Mouse (Mus musculus): ENCODE results near the gene Itgb4. TPM values are rescaled to one million over a fixed set of nuclear protein-coding genes. Genes with fewer than 3 reads are reported as not detected.
"Not testable (repeated sequence)": the region's sequence is repeated elsewhere in the genome, so short reads cannot be mapped to it uniquely, and the experiment has no call there.

Gene Itgb4
- polyA plus RNA-seq, 1 experiment from 2014 or later, result 1.5 TPM

- Histone ChIP-seq H3K27ac (replicated peaks) (no peak overlapping the region), H3K4me3 (no peak overlapping the region), H3K27me3 (replicated peaks; ENCODE audit: low read depth, poor library complexity, severe bottlenecking) (no peaks in the 10 kb centered on the region), H3K9me3 (no peaks in the 10 kb centered on the region), H3K36me3 (replicated peaks) (peaks cover 19% of the 10 kb centered on the region), H3K4me1 (peaks cover 23% of the 10 kb centered on the region)
- DNase-seq (ENCODE audit: low spot score), result peak; percentile 48
- WGBS, result 23% methylated on average over 6 of the region's 6 CpGs
Observed at GRCm38 (mm10) chr11:116018106-116018505, 43.6 kb downstream of the Itgb4 start.

DNA sequence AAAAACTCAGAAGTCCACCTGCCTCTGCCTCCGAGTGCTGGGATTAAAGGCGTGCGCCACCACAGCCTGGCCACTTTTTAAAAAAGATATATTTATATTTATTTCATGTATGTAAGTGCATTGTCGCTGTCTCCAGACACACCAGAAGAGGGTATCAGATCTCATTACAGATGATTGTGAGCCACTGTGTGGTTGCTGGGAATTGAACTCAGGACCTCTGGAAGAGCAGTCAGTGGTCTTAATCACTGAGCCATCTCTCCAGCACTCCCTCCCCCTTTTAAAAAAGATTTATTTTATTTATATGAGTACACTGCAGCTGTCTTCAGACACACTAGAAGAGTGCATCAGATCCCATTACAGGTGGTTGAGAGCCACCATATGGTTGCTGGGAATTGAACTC is 44.4 kb downstream of the Itgb4 start:
- not testable (repeated sequence) for H3K9me3 ChIP-seq; DNase-seq (ENCODE audit: low spot score); H3K27ac ChIP-seq (replicated peaks); H3K4me3 ChIP-seq; H3K27me3 ChIP-seq (replicated peaks; ENCODE audit: low read depth, poor library complexity, severe bottlenecking)
- Histone ChIP-seq H3K4me1 (peaks cover 22% of the 10 kb centered on the region), H3K36me3 (replicated peaks) (peaks cover 26% of the 10 kb centered on the region)
- WGBS, result 93% methylated on average over 4 of the region's 4 CpGs

- Histone ChIP-seq H3K4me3 (no peak overlapping the region), H3K9me3 (no peaks in the 10 kb centered on the region), H3K27me3 (replicated peaks; ENCODE audit: low read depth, poor library complexity, severe bottlenecking) (no peaks in the 10 kb centered on the region), H3K27ac (replicated peaks) (no peak overlapping the region), H3K36me3 (replicated peaks) (peaks cover 26% of the 10 kb centered on the region), H3K4me1 (peaks cover 22% of the 10 kb centered on the region)
- 67% methylated on average over 1 of the region's 1 CpGs for WGBS
- no peak for DNase-seq (ENCODE audit: low spot score)
Observed at GRCm38 (mm10) chr11:116019360-116019791, 44.9 kb downstream of the Itgb4 start.

- no peak overlapping the region for H3K4me3 ChIP-seq
- no peak overlapping the region for H3K27ac ChIP-seq (replicated peaks)
- WGBS, result 81% methylated on average over 2 of the region's 2 CpGs
- H3K36me3 ChIP-seq (replicated peaks), result peaks cover 26% of the 10 kb centered on the region
- peaks cover 16% of the 10 kb centered on the region for H3K4me1 ChIP-seq
- DNase-seq (ENCODE audit: low spot score), result peak; percentile 44
- H3K9me3 ChIP-seq, result no peaks in the 10 kb centered on the region
- no peaks in the 10 kb centered on the region for H3K27me3 ChIP-seq (replicated peaks; ENCODE audit: low read depth, poor library complexity, severe bottlenecking)
Observed at GRCm38 (mm10) chr11:116019976-116020411, 45.5 kb downstream of the Itgb4 start.

DNA sequence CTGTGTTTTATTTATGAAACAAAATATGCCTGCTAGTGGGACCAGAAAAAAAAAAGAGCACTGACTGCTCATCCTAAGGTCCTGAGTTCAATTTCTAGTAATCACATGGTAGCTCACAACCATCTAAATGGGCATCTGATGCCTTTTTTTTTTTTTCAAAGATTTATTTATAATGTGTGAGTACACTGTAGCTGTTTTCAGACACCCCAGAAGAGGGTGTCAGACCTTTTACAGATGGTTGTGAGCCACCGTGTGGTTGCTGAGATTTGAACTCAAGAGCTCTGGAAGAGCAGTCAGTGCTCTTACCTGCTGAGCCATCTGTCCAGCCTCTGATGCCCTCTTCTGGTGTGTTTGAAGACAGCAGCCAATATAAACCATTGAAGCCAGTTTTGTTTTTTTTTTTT is 46.0 kb downstream of the Itgb4 start:
- no peaks in the 10 kb centered on the region for H3K9me3 ChIP-seq
- no peaks in the 10 kb centered on the region for H3K27me3 ChIP-seq (replicated peaks; ENCODE audit: low read depth, poor library complexity, severe bottlenecking)
- no peak overlapping the region for H3K4me3 ChIP-seq
- no peak for DNase-seq (ENCODE audit: low spot score)
- no peak overlapping the region for H3K27ac ChIP-seq (replicated peaks)
- WGBS, result 59% methylated on average over 1 of the region's 1 CpGs
- H3K36me3 ChIP-seq (replicated peaks), result peaks cover 26% of the 10 kb centered on the region
- peaks cover 14% of the 10 kb centered on the region for H3K4me1 ChIP-seq

- Histone ChIP-seq H3K4me3 (peak overlapping the region; percentile 97), H3K36me3 (replicated peaks) (peaks cover 26% of the 10 kb centered on the region), H3K27ac (replicated peaks) (no peak overlapping the region), H3K4me1 (peaks cover 14% of the 10 kb centered on the region), H3K9me3 (no peaks in the 10 kb centered on the region), H3K27me3 (replicated peaks; ENCODE audit: low read depth, poor library complexity, severe bottlenecking) (no peaks in the 10 kb centered on the region)
- 84% methylated on average over 6 of the region's 6 CpGs for WGBS
- DNase-seq (ENCODE audit: low spot score), result no peak
Observed at GRCm38 (mm10) chr11:116021328-116022220, 47.1 kb downstream of the Itgb4 start.

- no peak overlapping the region for H3K27ac ChIP-seq (replicated peaks)
- peaks cover 14% of the 10 kb centered on the region for H3K4me1 ChIP-seq
- WGBS, result 81% methylated on average over 4 of the region's 4 CpGs
- H3K4me3 ChIP-seq, result peak overlapping the region; percentile 97
- DNase-seq (ENCODE audit: low spot score), result no peak
- peaks cover 26% of the 10 kb centered on the region for H3K36me3 ChIP-seq (replicated peaks)
- no peaks in the 10 kb centered on the region for H3K27me3 ChIP-seq (replicated peaks; ENCODE audit: low read depth, poor library complexity, severe bottlenecking)
- H3K9me3 ChIP-seq, result no peaks in the 10 kb centered on the region
Observed at GRCm38 (mm10) chr11:116022256-116022780, 47.8 kb downstream of the Itgb4 start.

DNA sequence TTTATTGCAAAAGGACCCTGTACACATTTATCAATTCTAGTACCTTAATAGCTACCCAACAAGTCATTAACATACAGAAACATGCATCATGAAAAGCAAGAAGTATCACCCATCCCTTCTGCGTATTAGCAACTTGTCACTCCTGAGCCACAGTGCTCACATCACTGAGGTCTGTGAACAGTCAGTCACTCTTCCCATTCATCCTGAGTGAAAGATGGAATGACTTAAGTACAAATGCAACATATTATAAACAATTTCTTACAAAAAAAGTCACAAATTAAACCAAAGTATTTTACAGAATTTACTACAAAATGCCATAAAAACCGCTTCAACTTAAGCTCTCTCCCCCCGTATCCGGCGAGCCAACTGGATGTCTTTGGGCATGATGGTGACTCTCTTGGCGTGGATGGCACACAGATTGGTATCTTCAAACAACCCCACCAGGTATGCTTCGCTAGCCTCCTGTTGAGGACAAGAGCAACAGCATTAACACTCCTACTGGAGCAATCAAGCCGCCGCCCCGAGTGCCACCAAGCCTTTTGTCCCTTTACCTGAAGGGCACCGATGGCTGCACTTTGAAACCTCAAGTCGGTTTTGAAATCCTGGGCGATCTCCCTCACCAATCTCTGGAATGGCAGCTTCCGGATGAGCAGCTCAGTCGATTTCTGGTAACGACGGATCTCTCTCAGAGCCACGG is 48.7 kb downstream of the Itgb4 start:
- WGBS, result 7% methylated on average over 18 of the region's 18 CpGs
- Histone ChIP-seq H3K4me3 (peak overlapping the region; percentile 97), H3K27ac (replicated peaks) (peak overlapping the region; percentile 99), H3K36me3 (replicated peaks) (peaks cover 26% of the 10 kb centered on the region)
- not testable (repeated sequence) for H3K4me1 ChIP-seq; H3K27me3 ChIP-seq (replicated peaks; ENCODE audit: low read depth, poor library complexity, severe bottlenecking); DNase-seq (ENCODE audit: low spot score); H3K9me3 ChIP-seq

DNA sequence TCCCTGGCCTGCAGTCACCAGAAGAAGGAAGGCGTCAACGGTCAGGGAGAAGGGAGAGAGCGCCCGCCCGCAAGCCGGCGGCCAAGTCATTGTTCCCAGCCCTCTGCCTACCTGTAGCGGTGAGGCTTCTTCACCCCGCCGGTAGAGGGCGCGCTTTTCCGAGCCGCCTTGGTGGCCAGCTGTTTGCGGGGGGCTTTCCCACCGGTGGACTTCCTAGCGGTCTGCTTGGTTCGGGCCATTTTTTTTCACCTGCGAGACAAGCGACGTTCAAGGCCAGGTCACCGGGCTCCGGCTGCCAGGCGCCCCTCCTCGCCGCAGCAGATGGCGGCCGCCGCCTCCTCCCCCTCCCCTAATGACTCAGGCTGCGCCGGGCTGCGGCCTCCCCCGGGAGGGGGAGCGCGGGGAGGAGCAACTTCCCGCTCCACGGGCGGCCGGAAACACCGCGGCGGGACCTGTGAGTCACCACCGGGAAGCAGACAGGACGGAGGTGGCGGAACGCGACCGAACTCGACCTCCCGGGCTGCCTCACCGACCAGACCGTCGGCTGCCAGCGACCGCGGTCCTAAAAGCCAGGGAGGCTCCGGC is 49.4 kb downstream of the Itgb4 start:
- peak overlapping the region; percentile 97 for H3K4me3 ChIP-seq
- H3K4me1 ChIP-seq, result peaks cover 7% of the 10 kb centered on the region
- H3K27me3 ChIP-seq (replicated peaks; ENCODE audit: low read depth, poor library complexity, severe bottlenecking), result no peaks in the 10 kb centered on the region
- DNase-seq (ENCODE audit: low spot score), result peak; percentile 83
- WGBS, result under 1% methylated on average over 57 of the region's 57 CpGs
- H3K36me3 ChIP-seq (replicated peaks), result peaks cover 26% of the 10 kb centered on the region
- peak overlapping the region; percentile 99 for H3K27ac ChIP-seq (replicated peaks)
- no peaks in the 10 kb centered on the region for H3K9me3 ChIP-seq

DNA sequence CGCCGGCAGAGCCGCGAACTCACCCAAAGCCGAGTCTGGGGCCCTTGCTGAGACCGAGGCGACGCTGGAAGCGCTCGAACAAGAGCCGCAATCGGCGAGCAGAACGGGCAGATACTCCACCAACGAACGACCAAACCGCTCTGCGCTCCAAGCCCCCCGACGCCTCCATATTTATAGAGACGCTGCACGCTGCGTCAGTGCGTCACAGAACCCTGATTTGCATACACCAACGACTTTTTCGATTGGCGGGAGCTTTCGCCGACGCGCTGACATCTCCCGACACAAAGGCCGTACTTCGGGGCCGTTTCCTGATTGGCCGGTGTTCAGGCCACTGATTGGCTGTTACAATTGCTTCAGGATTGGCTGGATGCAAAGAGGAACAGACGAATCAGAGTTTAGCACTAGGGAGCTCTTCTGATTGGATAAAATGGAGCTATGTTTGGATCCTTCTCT is 49.9 kb downstream of the Itgb4 start:
- peak; percentile 97 for DNase-seq (ENCODE audit: low spot score)
- Histone ChIP-seq H3K27me3 (replicated peaks; ENCODE audit: low read depth, poor library complexity, severe bottlenecking) (no peaks in the 10 kb centered on the region), H3K4me1 (peaks cover 8% of the 10 kb centered on the region), H3K27ac (replicated peaks) (peak overlapping the region; percentile 99), H3K4me3 (peak overlapping the region; percentile 97), H3K36me3 (replicated peaks) (peaks cover 26% of the 10 kb centered on the region), H3K9me3 (no peaks in the 10 kb centered on the region)
- WGBS, result under 1% methylated on average over 37 of the region's 37 CpGs

DNA sequence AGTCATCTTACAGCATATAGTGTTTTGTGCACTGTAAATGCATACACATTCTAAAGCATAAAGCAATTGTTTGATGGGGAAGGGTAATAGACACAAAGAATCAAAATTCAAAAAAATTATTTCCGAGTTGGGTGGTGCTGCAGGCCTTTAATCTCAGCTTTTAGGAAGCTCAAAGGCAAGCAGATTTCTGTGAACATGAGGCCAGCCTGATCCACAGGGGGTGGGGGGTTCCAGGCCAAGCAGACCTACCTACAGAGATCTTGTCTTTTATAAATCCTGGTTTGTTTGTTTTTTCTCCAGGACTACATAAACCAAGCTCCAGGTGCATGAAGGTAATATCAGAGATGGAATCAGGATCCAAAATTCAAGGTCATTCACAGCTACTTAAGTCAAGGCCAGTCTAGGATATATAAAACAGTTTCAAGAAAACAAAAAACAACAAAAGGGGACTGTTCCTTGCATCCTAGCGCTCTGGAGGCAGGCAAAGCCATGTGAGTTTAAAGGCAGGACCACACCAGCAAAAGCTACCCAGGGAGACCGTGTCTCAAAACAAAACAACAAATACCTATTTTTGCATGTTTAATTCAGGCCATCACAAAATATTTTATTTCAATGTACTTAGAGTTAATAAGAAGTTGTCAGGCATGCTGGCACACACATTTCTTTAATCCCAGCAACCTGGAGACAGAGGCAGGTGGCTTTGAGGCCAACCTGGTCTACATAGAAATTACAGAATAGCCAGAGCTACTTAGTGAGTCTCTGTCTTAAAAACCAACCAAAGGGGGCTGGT is 50.7 kb downstream of the Itgb4 start:
- Histone ChIP-seq H3K9me3 (no peaks in the 10 kb centered on the region), H3K27ac (replicated peaks) (peak overlapping the region; percentile 63), H3K36me3 (replicated peaks) (peaks cover 26% of the 10 kb centered on the region), H3K27me3 (replicated peaks; ENCODE audit: low read depth, poor library complexity, severe bottlenecking) (no peaks in the 10 kb centered on the region), H3K4me1 (peaks cover 10% of the 10 kb centered on the region), H3K4me3 (peak overlapping the region; percentile 97; the same call in 1 of the 2 replicates)
- 87% methylated on average over 3 of the region's 3 CpGs for WGBS
- no peak for DNase-seq (ENCODE audit: low spot score)

DNA sequence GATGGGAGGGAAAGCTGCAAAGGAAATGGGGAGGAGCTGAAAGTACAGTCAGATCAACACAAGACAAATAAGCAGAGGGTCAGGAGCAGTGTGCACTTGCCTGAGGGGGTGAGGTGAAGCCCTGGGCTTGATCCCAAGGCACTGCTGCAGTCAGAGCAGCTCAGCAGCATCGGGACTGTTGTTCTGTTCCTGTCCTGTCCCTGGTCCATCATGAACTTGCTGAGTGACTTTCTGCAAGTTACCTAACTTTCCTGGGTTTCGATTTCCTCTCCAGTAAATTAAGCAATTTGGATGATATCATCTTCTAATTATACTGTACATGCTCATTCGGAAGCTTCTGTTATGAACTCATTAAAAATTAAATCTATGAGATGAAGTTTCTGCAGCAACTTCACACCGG is 53.2 kb downstream of the Itgb4 start, which contains the start of gene H3f3b:
H3f3b (minus strand) TSS at position 207 of the 400 bp plus-strand sequence.
- Histone ChIP-seq H3K4me3 (no peak within 1 kb of the TSS), H3K9me3 (no peaks in the 10 kb centered on the region), H3K4me1 (peaks cover 20% of the 10 kb centered on the region), H3K27me3 (replicated peaks; ENCODE audit: low read depth, poor library complexity, severe bottlenecking) (no peaks in the 10 kb centered on the region), H3K27ac (replicated peaks) (no peak within 1 kb of the TSS), H3K36me3 (replicated peaks) (peaks cover 17% of the 10 kb centered on the region)
- DNase-seq (ENCODE audit: low spot score), result no peak
- 81% methylated on average over 4 of the region's 4 CpGs for WGBS

Data from embryonic facial prominence, embryonic 10.5 days (tissue).